Mouse (Mus musculus) bone marrow, adult 2 months (tissue): ENCODE measurements around the gene Pde4c.

Experiments used
- CTCF ChIP-seq: fragments of 200-500 bp; IDR thresholded peaks from 2 replicates; pipeline ENCODE4 v1.5.1; 2011; ENCODE audit warnings: low read length, control low read depth; ENCODE audit not compliant: control insufficient read depth, insufficient read depth
- POLR2A ChIP-seq: fragments of 200-500 bp; IDR thresholded peaks from 2 replicates; pipeline ENCODE4 v1.6.1; 2011; ENCODE audit warnings: low read depth, mild to moderate bottlenecking, control low read depth, low read length, borderline replicate concordance; ENCODE audit not compliant: control insufficient read depth

GRCm38 (mm10) chr8:70787941-70788667 is 64.6 kb downstream of the Pde4c start:
- TF ChIP-seq CTCF (no peak), POLR2A (no peak)
